Mouse (Mus musculus) E14TG2a.4 (cell line): ENCODE measurements at regions not wholly inside any gene's neighbourhood (a gene's known extent, or its start where the extent isn't known, plus 50 kb on each side); places are given as distances from the start of the nearest gene placed in this dataset.

Source experiments
- CTCF ChIP-seq: conservative IDR thresholded peaks from 2 replicates; pipeline ENCODE4 v1.5.1; 2014; ENCODE audit warnings: low read length
- NANOG ChIP-seq: IDR thresholded peaks from 2 replicates; pipeline ENCODE4 v1.6.1; 2014; ENCODE audit warnings: borderline replicate concordance, low read length, mixed read lengths

DNA sequence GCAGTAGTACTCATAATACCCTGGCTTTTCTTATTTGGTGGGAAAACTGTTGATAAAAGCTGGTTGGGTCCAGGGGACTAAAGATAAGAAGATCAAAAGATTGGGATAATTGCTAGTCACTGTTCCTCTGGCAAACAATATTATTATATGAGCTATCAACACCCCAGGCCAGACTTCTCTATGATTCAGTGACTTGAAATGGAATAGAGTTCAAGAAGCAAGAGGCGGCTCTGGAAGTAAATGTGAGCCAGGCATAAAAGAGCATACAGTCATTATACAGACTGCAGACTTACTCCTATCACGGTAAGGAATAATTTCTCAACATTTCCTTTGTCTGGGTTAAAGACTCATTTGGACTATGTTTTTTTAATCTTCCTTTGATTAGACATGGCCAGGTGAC lies 278.5 kb upstream of the Acvr2a start:
- TF ChIP-seq CTCF (no peak), NANOG (no peak)
